Mouse (Mus musculus) kidney, adult 2 months (tissue): ENCODE data around the gene Polr2f.

Experiments
- CTCF ChIP-seq: fragments of 200-500 bp; conservative IDR thresholded peaks from 2 replicates; pipeline ENCODE4 v1.5.1; 2011; ENCODE audit warnings: low read depth, mild to moderate bottlenecking, control low read depth, low read length, moderate library complexity, mixed read lengths; ENCODE audit not compliant: insufficient read depth, insufficient read length
- POLR2A ChIP-seq: fragments of 200-500 bp; IDR thresholded peaks from one replicate; pipeline ENCODE4 v1.6.1; 2011; ENCODE audit warnings: low read depth, low read length, control low read depth

GRCm38 (mm10) chr15:79103264-79103663 is 37.5 kb upstream of the Polr2f start:
- TF ChIP-seq CTCF, result no peak
- no peak for TF ChIP-seq POLR2A
